Mouse (Mus musculus) adrenal gland, adult (tissue): ENCODE results near the gene Plppr5.

Experiments used
- DNase-seq, 2 experiments: peaks; one replicate each; pipeline ENCODE4 v3.0.0; 2022 to 2023; ENCODE audit warnings: low spot score in 1 of 2; ENCODE audit not compliant: inconsistent age in 2 of 2

The Plppr5 gene

GRCm38 (mm10) chr3:117694736-117695135, 120.1 kb downstream of the Plppr5 start:
- no peak for DNase-seq

GRCm38 (mm10) chr3:117696350-117696749, 121.7 kb downstream of the Plppr5 start:
- no peak for DNase-seq

- no peak for DNase-seq
These were observed 134.2 kb downstream of the Plppr5 start for GRCm38 (mm10) chr3:117708788-117709187.

GRCm38 (mm10) chr3:117716534-117717280, 142.1 kb downstream of the Plppr5 start:
- no peak for DNase-seq

GRCm38 (mm10) chr3:117723390-117723789, 148.8 kb downstream of the Plppr5 start:
- no peak for DNase-seq

- no peak for DNase-seq
These were observed 149.9 kb downstream of the Plppr5 start for GRCm38 (mm10) chr3:117724521-117724920.

GRCm38 (mm10) chr3:117725501-117725900, 150.9 kb downstream of the Plppr5 start:
- no peak for DNase-seq

- no peak for DNase-seq
These were observed 153.5 kb downstream of the Plppr5 start for GRCm38 (mm10) chr3:117728136-117728535.

- DNase-seq = no peak
These were observed 154.8 kb downstream of the Plppr5 start for GRCm38 (mm10) chr3:117729121-117730072.

GRCm38 (mm10) chr3:117731545-117731944, 156.9 kb downstream of the Plppr5 start:
- no peak for DNase-seq

- no peak for DNase-seq
These were observed 158.0 kb downstream of the Plppr5 start for GRCm38 (mm10) chr3:117732661-117733060.
